Mouse (Mus musculus): ENCODE results near the gene Trio.

The Trio gene

DNA sequence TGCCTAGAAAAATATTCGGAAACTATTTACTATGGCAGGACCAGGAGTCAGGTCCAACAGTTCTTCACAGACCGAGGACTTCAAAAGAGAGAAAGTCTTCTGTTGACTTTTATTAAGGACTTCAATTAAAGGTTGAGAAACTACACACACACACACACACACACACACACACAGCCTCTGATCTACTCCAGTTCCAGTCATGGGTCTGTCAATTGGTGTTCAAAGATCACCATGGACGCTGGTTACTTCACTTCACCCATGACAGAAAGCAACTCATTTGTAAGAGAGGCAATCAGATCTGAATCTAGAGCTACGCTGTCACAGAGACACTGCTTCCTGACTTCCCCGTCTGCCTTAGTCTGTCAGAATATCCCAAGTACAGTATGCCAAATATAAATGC, 33.1 kb downstream of the Trio start:
- DNase-seq (ENCODE audit: low read depth, low spot score) = no peak

DNA sequence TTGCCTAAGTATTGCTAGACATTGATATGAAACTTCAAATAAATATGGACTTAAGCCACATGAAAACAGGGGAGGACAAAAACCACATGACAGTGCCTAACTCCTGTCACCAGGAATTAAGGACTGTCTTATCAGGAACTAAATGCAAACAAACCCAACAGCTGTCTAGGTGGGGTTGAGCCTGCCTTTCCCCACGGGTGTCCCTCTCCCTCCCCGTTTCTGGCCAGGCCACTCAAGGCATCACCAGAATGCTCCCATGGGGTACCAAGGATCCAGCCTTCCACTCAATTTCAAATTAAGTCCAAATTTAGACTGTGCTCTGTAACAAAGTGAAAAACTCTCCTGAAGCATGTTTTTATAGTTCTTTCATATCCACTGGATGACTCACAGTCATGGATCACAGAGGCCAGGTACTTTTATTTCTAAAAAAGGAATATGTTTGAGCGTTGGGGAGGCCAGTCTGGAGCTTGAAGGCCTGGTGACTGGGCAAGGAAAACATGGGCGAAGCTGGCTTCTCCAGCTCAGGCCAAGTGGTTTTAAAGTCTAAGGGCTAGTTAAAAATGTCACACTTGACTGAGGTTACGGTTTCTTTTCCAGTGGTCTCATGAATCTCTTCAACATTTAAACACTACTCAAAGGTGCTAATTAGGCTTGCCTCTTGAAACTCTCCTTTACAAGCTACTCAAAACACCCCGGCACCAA, 33.6 kb downstream of the Trio start:
- no peak for DNase-seq (ENCODE audit: low read depth, low spot score)

- DNase-seq (ENCODE audit: low read depth, low spot score) = no peak
These were observed 34.5 kb downstream of the Trio start for GRCm38 (mm10) chr15:27991066-27991701.

DNA sequence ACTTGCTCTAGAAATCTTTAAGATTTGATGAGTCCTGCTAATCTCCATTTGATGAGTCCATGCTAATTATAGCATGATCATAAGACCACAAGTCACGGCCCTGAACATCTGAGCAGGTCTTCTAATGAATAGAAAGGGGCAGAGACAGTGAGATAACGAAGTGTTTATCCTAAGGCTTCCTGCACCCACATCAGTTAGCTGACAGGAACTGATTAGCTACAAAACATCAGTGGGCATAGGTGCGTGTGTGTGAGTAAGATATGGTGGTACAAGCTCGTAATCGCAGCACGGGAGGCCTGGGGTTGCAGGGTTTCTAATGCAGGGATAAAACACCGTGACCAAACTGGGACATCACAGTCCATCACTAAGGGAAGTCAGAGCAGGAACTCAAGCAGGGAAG, 37.7 kb downstream of the Trio start:
- DNase-seq (ENCODE audit: low read depth, low spot score) = no peak

- DNase-seq (ENCODE audit: low read depth, low spot score) = no peak
These were observed 40.8 kb downstream of the Trio start for GRCm38 (mm10) chr15:27984881-27985280.

GRCm38 (mm10) chr15:27981764-27982500, 43.7 kb downstream of the Trio start:
- no peak for DNase-seq (ENCODE audit: low read depth, low spot score)

GRCm38 (mm10) chr15:27981258-27981657, 44.4 kb downstream of the Trio start:
- DNase-seq (ENCODE audit: low read depth, low spot score) = no peak

DNA sequence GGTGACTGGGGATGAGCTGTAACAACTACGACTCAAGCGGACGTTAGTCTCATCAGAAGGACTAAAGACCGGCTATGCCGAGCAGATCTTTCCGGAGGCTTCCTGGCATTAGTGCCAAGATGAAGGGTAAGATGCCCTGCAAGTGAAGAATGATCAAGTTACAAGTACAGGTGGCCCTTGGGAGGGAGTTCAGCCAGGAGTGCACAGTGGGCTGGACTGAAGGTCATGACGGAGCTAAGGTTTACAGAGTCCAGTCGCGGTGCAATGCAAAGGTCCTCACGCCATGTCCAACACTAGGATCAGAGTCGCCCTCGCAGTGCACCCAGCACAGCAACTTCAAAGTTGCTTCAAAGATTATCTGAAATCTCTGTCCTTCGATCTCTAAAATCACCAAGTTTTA, 45.2 kb downstream of the Trio start:
- no peak for DNase-seq (ENCODE audit: low read depth, low spot score)

DNA sequence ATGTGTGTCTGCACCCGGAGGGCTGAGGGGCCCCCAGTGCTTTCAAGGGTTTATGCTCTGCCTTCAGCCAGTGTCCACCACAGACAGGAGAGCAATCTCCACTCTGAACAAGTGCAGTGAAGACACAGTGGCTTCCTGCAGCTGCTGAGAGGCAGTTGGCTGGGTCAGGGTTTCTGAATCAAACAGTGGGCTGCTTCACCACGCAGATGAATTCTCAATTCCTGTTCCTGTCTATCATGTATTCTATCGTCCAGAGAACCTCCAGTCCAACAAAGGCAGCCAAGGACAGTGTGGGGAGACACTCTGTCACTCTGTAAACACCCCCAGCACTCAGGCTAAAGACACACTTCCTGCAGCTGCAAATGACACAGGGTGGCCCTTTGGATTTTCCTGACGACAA, 48.7 kb downstream of the Trio start:
- DNase-seq (ENCODE audit: low read depth, low spot score) = no peak

DNA sequence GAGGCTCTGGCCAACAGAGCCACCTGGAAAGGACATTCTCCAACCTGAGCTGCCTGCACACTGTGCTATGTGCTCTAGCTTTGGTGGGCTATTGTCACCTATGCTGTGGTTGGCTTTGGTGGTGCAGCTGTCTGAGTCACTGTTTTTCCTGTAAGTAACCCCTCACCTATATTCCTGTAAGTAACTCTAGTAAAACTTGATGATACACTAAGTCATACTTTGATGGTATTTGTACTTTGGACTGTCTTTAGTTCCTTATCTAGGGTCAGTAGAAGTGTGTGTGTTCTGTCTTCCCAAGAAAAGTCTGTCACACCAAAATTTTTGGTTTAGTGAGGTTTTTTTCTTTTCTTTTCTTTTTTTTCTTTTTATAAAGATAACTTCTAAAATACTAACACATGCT, 49.3 kb downstream of the Trio start:
- DNase-seq (ENCODE audit: low read depth, low spot score) = no peak

DNA sequence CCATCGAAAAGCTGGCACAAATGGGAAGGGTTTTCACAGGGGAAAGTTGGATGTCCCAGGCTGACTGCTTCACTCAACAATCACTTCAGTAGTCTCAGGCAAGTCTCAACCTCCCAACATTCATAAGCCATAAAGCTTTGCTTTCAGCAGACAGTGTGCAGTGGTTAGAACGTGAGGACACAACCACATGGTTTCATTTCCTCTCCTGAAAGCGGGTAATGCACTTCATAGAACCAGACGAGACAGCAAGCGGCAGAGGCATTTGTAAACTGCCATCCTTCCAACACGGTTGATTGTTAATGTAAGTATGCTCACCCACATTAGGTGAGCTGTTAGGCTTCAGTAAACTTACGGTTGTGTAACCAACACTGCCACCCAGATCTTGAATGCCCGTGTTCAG, 51.0 kb downstream of the Trio start:
- no peak for DNase-seq (ENCODE audit: low read depth, low spot score)

DNA sequence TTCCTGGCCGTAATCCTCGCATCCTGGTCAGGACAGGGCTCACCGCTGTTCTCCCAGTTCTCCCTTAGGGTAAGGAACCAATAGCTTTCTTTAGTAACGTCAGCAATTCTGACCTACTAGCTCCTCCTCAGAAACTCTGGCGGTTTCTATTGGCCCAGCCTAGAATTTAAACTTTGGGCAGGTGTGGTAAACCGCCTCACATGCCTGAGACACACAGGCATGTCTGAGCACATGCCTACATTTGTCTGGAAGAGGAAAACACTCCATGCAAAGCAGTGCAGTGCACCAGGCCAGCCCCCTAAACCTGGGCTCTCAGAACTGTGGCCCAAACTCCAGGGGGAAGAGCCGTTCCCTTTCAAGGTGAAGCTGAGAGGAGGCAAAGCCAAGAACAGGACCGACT, 57.5 kb downstream of the Trio start:
- DNase-seq (ENCODE audit: low read depth, low spot score) = peak; percentile 74

GRCm38 (mm10) chr15:27967128-27967876, 58.3 kb downstream of the Trio start:
- DNase-seq (ENCODE audit: low read depth, low spot score) = no peak

DNA sequence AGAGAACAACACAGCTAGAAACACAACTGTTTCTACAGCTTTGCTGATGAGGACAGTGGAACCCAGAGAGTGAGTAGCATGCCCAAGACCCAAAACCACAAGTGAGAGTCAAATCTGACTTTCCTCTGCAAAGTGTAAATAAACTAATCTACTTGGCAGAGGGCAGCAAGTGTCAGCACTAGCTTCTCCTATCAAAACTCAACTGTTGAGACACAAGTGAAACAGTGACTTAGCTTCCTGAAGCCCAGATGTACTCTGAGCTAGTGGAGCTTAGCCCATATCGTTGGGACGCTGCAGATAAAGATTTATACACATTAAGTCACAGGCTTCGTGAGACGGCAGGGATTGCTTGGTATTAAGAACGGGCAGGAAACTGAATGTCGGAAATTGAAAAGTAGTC, 60.8 kb downstream of the Trio start:
- no peak for DNase-seq (ENCODE audit: low read depth, low spot score)

DNA sequence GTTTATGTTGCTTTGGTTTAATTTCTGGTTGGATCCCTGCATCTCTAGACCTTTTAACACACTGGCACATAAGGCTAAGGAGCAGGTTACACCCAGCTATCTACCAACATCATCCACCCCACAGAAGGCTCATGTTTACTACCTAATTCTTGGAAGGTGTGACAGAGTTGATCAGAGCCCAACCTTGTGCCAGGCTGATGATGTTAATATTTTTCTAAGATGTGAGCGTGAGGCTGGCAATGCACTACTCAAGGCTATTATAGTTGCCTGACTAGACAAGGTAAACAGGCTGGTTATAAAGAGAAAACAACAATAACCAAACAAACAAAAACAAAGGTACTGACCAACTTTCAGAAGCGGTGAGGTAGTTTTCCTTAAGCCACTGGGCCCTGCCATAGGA, 62.1 kb downstream of the Trio start:
- DNase-seq (ENCODE audit: low read depth, low spot score) = no peak

GRCm38 (mm10) chr15:27960642-27961041, 65.0 kb downstream of the Trio start:
- no peak for DNase-seq (ENCODE audit: low read depth, low spot score)

GRCm38 (mm10) chr15:27957867-27958266, 67.8 kb downstream of the Trio start:
- DNase-seq (ENCODE audit: low read depth, low spot score) = no peak

DNA sequence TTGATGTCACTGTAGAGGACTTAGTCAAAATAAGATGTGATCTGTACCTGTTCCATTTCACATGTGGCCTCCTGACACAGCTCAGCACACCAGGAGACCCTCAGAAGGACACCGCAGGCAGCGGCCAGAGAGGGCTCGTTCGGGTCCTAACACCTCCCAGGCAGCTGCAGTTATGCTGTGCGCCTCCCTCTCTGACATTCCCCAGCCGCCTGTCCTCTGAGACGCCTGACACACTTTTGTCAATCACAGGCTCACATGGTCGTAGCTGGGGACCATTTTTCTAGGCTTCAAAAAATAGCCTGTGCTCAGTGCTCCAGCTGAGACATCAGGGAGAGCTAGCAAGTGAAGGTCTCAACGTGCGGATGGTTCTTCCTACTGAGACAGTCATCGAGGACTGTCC, 70.0 kb downstream of the Trio start:
- no peak for DNase-seq (ENCODE audit: low read depth, low spot score)

DNA sequence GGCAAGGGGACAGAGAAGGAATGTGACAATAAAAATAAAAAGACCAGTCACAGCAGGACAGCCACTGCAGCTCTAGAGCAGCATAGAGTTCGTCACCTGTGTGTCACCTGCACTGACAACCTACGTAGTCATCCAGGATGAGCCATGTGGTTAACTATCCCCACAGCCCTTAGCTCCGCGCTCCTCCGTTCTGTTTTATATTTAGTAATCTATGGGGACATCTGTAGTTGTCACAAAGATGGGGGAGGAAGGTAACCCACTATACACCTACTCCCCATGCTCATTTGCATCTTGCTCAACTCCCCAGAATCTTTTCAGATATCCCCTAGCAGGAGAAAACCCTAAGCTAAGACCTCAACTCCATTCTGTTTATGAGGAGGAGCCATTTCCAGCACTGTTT, 71.3 kb downstream of the Trio start:
- no peak for DNase-seq (ENCODE audit: low read depth, low spot score)

DNA sequence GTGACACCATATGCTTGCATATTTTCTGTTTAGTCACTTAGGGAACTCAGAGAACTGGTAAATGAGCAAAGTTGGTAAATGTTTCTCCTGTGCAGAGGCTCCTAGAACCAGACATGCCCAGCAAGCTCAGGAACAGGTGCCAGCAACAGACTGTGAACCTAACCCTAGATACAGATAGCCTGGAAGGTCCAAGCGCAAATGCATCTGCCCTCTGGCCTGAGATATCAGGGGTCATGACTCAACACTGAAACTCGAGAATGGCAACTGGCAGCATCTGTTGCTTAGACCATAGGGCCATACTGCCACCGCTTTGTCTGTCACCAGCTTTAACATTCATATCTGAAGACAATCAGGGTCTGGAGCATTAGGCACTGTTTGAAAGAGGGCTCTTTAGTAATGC, 72.1 kb downstream of the Trio start:
- DNase-seq (ENCODE audit: low read depth, low spot score) = no peak

DNA sequence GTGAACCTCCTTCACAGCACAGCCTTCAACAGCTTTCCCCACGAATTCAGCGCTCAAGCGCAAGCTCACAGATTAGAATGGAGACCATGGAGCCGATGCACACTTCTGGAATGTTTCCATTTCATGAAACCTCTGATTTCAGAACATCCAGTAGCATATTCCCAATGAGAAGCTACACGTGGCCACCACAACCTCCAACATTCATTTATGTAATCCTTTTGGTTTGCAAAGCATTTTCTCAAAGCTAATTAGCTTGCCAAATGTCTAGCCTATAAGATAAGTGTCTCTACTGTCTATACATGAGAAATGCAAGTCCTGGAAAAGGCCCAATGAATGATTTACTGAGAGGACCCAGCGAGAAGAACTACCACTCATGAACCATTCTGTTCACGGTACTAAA, 74.5 kb downstream of the Trio start:
- no peak for DNase-seq (ENCODE audit: low read depth, low spot score)

GRCm38 (mm10) chr15:27949196-27949595, 76.5 kb downstream of the Trio start:
- DNase-seq (ENCODE audit: low read depth, low spot score) = no peak

Measured in R1 (cell line).